Mouse (Mus musculus) adrenal gland, adult 2 months (tissue): ENCODE measurements around the gene Mbl1. TPM values are rescaled to one million over a fixed set of nuclear protein-coding genes. Genes with fewer than 3 reads are reported as not detected.

Source experiments
- DNase-seq: peaks from one replicate; pipeline ENCODE4 v3.0.0; 2021
- long read RNA-seq: library from polyadenylated mRNA; stranded (forward); transcript quantifications from one replicate; pipeline ENCODE4 v2.0.0, GENCODE M21; 2021
- polyA plus RNA-seq: library from polyadenylated mRNA; depleted of rRNA; stranded (reverse); fragments of >200 nt; gene quantifications from 2 replicates; pipeline ENCODE4 v1.2.3, GENCODE M21; 2012; rRNA removed
- total RNA-seq, 2 experiments: library from RNA; stranded (reverse); gene quantifications; 2 replicates each; pipeline ENCODE4 v1.2.3; 2021

Gene Mbl1
- total RNA-seq (under 1 TPM in 1 of 2 experiments, not detected in 1; 0.49 TPM), polyA plus RNA-seq (not detected in 2 replicates)
- long read RNA-seq, result 0 reads

DNA sequence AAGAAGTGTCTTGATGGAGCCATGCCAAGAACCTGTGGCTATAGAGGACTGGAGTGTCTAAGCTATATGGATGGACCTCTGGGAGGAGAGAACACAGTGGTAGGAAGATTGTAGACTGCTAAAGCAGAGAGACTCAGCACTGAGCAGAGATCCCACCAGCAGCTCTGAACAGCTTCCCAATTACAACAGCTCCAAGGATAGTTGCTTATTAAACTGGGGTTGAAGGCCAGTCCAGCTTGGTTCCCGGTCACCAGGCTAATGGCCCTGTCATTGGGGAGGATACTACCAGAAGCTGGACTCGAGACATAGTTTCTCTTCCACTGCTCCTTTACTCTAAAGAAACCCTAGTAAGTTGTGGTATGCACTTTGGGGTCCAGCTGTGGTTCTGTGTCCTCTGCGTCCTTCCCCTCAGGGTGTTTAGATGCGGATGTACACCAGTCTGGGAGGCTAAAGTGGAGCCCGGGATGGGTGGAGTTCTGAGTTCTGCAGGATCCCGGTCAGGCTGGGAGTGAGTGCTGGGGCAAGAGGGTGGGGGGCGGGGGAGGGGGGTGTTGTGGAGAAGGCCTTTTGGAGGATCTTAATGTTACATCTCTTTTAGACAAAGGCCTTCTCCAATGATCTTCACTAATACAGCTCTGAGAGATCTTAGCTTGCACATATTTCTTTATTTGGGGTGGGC, at the start of gene Mbl1:
Gene Mbl1, plus strand, starts transcription at position 239 of the 679 bp plus-strand sequence.
- DNase-seq, result no peak

DNA sequence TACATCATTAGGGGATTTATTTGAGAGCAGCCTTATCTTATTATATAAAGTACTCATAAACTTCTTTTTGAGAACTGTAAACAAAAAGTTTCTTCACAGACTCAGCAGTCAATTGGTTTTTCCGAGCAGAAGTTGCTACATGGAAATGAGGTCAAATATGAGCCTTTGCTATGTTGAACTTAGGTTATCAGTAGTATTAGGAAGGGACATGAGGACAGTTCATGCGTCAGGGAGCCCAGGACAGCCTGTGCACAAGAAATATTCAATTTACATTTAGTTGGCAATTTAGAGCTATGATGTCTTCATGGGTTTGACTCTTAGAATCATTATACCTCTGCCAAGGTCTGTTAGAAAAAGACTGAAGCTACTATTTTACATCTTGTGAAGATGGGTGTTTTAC, 49.0 kb upstream of the Mbl1 start:
- no peak for DNase-seq

- peak; percentile 10 for DNase-seq
Observed at GRCm38 (mm10) chr14:41104853-41105444, 46.3 kb upstream of the Mbl1 start, which contains the start of gene Mat1a. Gene Mat1a, plus strand, starts transcription at chr14:41105035.

DNA sequence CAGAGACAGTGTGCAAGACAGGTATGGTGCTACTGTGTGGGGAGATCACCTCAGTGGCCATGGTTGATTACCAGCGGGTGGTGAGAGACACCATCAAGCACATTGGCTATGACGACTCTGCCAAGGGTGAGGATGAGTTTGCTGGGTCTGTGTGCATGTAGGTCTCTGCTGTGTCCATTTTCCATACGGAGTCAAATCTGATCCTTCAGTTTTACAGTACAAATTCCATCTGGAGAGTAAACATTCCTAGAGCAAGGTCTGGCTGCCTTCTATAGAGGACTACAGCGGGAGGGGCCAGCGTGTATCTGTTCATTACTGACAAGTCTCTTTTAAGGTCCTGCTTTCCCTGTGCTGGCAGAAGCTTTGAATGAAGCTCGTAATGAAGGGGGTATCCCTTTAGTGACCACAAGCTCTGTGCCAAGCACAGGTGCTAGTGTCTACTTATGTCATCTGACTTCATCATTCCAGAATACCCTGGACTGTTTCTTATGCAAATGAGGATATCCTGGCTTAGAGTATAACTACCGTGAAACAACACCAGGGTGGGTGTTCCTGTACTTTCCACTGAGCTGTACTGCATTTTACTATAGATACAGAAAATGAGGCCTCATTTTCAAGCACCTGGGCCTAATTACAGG, 40.1 kb upstream of the Mbl1 start:
- no peak for DNase-seq

GRCm38 (mm10) chr14:41112944-41113343, 38.3 kb upstream of the Mbl1 start:
- peak; percentile 9 for DNase-seq

DNA sequence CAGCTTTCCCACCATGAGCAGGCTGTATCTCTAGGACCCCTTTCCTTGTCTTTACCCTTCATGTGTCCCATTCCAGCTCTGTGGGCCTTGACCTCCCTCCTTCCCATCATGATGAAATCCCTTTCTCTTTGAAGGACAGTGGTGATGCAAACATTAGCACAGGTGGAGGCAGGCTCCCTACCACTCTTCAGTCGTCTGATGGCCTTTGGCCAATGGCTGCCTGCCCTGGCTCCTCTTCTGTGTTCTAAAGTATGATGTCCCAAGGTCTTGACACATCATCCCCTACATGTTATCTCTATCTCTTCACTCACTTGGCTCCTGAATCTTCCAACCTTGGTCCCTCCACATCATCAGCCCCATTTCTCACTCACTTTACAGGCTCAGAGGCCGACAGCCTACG, 35.0 kb upstream of the Mbl1 start:
- DNase-seq, result peak; percentile 8

DNA sequence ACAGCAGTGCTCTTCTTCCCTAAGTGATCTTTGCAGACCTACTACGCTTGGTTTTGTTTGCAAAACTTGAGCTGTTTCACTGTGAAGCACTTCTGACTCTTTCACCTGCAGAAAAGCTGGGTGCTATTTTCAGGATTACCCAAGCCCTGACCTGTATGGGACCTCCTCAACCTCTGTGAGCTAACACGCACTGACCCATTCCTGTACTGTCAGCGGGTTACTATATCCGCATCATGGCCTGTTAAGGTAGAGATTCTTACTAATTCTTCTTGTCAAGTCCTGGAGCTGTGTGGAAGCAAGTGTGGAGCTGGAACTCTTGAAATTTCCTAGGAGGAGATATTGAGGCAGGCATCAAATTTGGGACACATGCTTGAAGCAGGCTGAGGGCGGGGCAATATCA, 26.6 kb upstream of the Mbl1 start:
- no peak for DNase-seq

GRCm38 (mm10) chr14:41127997-41128396, 23.3 kb upstream of the Mbl1 start:
- peak; percentile 11 for DNase-seq

DNA sequence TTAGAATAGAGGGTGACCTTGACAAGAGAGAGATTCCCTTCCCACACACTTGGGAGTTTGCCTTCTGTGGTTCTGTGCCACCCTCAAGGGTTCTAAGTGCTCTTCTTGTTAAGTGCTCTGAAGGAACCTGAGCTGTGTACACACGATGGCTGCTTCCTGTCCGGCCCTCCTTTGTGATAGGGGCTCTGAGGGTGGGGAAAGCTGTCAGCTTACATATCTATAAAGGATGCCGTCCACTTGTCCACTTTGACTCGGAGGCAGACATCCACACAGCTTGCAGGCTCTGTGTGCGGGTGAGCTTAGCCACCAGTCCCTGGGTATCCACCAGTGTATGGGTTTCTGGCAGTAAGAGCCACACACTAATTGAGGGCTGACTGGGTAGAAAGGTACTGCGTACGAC, 19.7 kb upstream of the Mbl1 start, which contains the start of gene Sftpa1:
Gene Sftpa1, plus strand, starts transcription at position 243 of the 400 bp plus-strand sequence.
- no peak for DNase-seq

DNA sequence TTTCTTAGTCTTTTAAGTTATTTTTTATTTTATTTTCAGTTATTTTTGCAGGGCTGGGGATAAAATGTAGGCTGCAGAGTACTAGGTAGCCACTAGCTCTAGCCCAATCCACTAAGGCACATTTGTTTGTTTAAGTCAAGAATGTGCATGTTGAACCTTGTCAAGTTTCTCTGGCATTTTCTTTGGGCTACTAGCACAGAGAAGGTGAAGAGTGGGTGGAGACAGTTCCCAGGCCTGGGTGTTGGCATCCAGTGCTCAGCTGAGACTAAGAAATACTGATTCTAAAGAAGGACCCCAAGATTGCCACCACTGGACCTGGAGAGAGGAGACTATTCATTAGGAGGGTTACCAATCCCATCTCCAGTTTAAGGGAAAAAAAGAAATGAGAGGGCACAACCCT, 14.3 kb upstream of the Mbl1 start:
- DNase-seq, result no peak

DNA sequence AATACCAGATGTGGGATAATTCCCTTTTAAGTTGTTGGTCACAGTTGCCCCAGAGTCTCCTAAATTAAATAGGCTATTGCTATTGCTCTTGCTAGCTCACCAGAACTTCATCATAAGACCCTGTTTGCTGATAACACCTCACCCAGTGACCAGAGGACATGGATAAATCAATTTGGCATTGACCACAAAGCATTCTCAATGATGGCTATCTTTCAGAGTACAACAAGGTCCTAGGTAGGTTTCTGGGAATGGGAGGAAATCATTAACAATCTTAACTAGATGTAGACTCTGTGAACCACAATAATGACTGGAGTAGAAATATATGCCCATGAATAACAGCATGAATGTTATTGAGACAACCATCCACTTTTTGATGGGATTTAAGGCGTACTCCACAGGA, 10.6 kb upstream of the Mbl1 start:
- no peak for DNase-seq

GRCm38 (mm10) chr14:41146035-41146434, 5.2 kb upstream of the Mbl1 start:
- no peak for DNase-seq

DNA sequence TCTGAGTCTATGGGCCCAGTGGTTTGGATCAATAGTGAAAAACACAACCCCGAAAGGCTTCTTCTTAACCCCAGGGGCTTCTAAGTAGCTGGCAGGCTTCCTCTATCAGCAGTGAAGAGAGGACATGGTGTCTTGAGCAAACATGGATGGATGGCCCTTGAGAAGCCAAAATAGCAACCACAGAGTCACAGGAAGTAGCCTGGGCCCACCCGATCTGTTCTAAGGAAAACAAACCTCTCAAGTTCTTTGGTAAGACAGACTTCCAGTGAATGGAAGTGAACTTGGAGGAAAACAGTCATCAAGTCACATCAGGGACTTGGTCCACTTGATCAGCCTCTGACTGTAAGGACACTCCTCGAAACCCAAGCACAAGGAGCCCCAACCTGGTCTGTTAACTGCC, 4.3 kb upstream of the Mbl1 start:
- DNase-seq, result no peak

DNA sequence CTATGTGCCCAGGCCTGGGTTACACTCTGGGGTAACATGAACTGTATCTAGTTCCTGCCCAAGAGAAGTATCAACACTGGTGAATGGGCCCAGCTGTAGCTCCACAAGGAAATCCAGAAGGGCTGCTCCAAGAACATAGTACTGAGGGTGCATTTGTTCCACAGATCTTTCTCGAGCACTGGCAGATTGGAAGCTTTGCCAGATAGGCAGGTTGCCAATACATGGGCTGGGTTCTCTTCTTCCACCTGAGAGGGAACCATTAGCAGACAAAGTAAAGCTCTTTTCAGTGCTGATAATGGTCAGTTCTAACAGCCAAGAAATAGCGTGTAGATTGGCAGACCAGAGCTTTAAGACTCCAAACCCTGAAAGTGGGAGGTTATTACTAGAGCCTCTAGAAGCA, 3.9 kb upstream of the Mbl1 start:
- no peak for DNase-seq

DNA sequence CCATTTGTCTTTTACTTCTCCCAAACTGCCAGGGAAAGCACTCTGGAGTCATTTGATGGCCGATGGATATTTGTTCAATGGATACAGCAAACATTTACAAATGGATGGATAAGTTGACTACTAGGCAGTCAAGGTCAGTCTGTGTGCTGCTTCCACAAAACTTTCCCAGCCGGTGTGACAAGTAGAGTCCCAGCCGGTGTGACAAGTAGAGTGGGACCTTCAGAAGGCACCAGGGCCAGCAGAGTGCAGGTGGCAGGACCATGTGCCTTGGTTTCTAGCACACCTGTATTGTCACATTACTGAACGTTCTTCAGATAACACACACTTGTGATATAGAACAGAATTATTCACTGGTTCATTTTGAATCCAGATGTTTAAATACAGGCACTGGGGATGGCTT, 8.8 kb downstream of the Mbl1 start:
- no peak for DNase-seq

DNA sequence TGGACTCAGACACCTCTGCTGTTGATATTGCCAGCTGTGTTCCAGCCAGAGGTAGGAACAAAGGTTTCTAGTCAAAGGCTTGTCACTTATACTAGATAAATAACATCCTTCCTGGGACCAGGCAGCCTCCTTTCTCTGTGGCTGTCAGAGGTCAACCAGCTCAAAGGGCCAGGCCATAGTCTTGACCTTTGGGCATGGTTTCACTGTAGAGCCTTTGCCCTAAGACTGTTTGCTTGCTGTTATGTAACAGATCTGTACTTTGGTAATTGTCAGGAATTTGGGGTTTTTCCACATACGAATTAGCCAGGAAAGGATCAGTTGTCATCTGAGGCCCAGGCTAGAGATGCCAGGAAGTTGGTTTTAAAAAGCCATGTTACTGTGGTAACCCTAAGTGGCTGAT, 9.5 kb downstream of the Mbl1 start:
- DNase-seq, result peak; percentile 20

DNA sequence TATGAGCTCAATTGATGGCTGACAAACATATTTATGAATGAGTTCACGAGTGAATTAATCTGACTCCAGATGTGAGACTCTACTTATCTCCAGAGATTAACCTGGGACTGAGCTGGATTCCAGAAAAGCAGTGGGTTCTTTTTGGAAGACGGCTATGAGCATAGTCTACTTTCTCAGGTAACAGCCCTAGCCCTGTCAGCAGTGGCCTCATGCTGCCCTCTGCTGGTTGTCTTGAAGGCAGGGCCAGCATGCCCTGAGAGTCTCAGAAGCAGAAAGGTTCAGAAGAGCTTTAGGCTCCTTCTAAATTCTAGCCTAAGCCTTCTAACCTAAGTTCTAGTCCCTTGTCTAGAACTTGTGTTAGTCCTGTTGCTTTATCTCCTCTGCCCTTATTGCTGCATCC, 11.4 kb downstream of the Mbl1 start:
- DNase-seq, result peak; percentile 58

GRCm38 (mm10) chr14:41167278-41167677, 16.0 kb downstream of the Mbl1 start:
- no peak for DNase-seq

DNA sequence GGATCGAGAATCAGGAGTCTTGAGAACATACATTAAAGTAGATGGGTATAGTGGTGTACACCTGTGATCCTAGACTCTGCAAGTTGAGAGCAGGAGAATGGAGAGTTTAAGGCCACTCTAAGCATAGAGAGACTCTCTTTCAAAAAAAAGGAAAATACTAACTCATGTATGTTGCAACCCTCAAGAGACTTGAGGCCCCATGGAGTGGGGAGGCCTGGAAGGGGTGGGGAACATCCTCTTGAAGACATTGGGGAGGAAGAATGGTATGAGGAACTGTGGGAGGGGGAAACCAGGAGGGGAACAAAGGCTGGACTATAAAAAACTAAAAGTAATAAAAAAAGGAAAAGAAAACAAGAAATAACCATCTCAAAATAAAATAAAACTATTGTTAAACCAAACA, 17.3 kb downstream of the Mbl1 start:
- DNase-seq, result no peak

- DNase-seq, result no peak
Observed at GRCm38 (mm10) chr14:41170514-41170913, 19.3 kb downstream of the Mbl1 start.

DNA sequence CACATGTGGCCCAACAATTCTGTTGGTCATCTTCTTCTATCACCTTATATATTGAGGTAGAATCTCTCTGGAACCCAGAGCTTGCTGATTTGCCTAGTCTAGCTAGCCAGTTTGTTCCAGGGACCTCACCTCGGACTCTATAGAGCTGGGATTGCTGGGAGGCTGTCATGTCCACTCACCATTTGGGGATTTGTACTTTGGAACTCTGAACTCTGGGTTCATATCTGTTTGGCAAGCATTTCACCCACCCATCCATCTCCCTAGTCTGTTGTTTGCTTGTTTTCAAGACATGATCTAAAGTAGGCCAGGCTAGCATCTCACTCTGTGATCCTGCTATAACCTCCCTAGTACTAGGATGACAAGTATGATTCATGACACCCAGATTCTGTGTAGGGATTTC, 23.5 kb downstream of the Mbl1 start:
- no peak for DNase-seq

DNA sequence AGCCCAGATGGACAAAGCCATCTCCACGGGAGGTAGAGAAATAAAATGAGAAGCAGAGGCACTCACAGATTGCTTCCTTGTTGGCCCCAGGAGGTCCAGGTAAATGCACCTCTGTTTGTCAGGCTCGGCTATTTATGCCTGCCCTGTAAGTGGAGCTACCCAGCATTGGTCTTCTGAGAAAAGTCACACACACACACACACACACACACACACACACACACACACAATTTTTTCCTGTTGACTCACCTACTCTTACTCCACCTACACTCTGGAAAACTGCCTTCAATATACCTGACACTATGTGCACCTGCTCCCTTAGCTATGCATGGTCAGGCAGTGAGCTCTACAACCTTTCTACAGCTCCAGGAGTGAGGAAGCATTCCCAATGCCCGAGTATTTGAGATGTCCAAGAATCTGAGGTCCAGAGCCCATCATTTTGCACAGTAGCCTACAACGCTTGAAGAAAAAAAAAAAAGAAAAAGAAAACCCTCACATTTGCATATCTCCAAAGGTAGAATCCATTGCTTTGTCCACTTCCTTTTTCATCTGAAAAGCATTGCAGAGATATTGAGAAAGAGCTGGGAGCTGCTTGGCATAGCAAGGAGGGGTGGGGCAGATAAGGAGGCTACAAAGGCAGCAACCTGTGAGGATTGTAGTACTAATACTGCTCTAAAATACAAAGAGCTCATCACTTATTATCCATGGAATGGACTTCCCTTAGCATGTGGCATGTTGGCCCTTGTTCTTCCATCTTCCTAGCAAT, 34.0 kb downstream of the Mbl1 start, which contains the start of gene Sftpd:
Gene Sftpd, minus strand, starts transcription at position 91 of the 763 bp plus-strand sequence.
- no peak for DNase-seq

DNA sequence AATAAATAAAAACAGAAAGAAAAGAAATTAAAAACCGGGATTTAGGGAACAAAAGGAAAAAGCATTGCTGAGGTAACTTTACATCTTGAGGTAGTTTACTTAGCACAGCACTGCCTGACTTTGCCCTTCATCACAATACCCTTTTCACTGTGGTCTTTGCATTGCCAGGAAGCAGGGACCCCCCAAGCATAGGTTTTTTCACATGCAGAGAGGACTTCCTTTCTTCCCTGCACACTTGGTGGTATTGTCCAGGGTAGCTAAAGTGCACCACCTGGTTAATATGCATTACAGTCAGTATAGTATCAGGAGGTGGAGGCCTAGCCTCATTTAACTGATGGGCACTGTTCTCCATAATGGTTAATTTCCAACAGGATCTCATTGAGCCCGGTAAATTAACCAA, 38.2 kb downstream of the Mbl1 start:
- no peak for DNase-seq
